ENCODE assay signal across 8 mouse cellular contexts in genomic region chr2:174329663-174330615, GRCm38 (mm10). TPM values are rescaled to one million over a fixed set of nuclear protein-coding genes. Genes with fewer than 3 reads are reported as not detected.
DNase-seq lines count a peak whose midpoint lies in the region; ATAC-seq and TF ChIP-seq lines count a peak whose summit lies in the region.

No protein-coding gene starts in this region.

- H3K9me3 ChIP-seq in E14TG2a.4 (ENCODE audit: low read length) = no peaks in the 10 kb centered on the region
- peaks cover 4% of the 10 kb centered on the region for H3K9me3 ChIP-seq in forebrain, embryonic 13.5 days (replicated peaks)
- H3K9me3 ChIP-seq in lung, embryonic 16.5 days (ENCODE audit: control insufficient read depth, low read length) = peaks cover 7% of the 10 kb centered on the region; the same call in 1 of the 2 replicates

- peak overlapping the region; percentile 94 for H3K9ac ChIP-seq in forebrain, embryonic 13.5 days
- peak overlapping the region; percentile 100 for H3K9ac ChIP-seq in lung, embryonic 16.5 days (ENCODE audit: low read length)

- intact Hi-C loops in heart, postnatal 14 days (cut with DNase I) = loop anchor here (2.0 to 5.0 kb wide), 3 partner anchors 15 to 132 kb away; partner anchors contain the start of genes Atp5e and Nelfcd

- H3K27ac ChIP-seq in forebrain, embryonic 13.5 days = peak overlapping the region; percentile 97
- peak overlapping the region; percentile 96 for H3K27ac ChIP-seq in layer of hippocampus, adult 2 months
- H3K27ac ChIP-seq in lung, embryonic 16.5 days (ENCODE audit: low read length) = peak overlapping the region; percentile 100

- H3K27me3 ChIP-seq in E14TG2a.4 (ENCODE audit: insufficient read depth, low read length) = peaks cover 44% of the 10 kb centered on the region
- no peaks in the 10 kb centered on the region for H3K27me3 ChIP-seq in forebrain, embryonic 13.5 days
- H3K27me3 ChIP-seq in lung, embryonic 16.5 days (ENCODE audit: control insufficient read depth, insufficient read depth, low read depth, low read length) = no peaks in the 10 kb centered on the region

- peak overlapping the region; percentile 86 for H3K4me3 ChIP-seq in E14TG2a.4 (replicated peaks; ENCODE audit: low read length)
- H3K4me3 ChIP-seq in forebrain, embryonic 13.5 days = peak overlapping the region; percentile 97
- peak overlapping the region; percentile 86 for H3K4me3 ChIP-seq in layer of hippocampus, adult 2 months
- peak overlapping the region; percentile 95 for H3K4me3 ChIP-seq in lung, embryonic 16.5 days (ENCODE audit: low read length)

- WGBS in forebrain, embryonic 13.5 days = 0% methylated on average over 52 of the region's 131 CpGs
- WGBS in lung, embryonic 16.5 days = under 1% methylated on average over 40 of the region's 131 CpGs

- H3K4me2 ChIP-seq in forebrain, embryonic 13.5 days = peak overlapping the region; percentile 63
- peak overlapping the region; percentile 68 for H3K4me2 ChIP-seq in lung, embryonic 16.5 days (ENCODE audit: low read depth, low read length)

- H3K36me3 ChIP-seq in E14TG2a.4 (ENCODE audit: insufficient read depth, low read length) = peaks cover 3% of the 10 kb centered on the region; the same call in 1 of the 2 replicates
- H3K36me3 ChIP-seq in forebrain, embryonic 13.5 days (ENCODE audit: poor library complexity, severe bottlenecking) = no peaks in the 10 kb centered on the region
- peaks cover 2% of the 10 kb centered on the region; the same call in 1 of the 2 replicates for H3K36me3 ChIP-seq in lung, embryonic 16.5 days (ENCODE audit: control insufficient read depth, insufficient read depth, low read length)

- ATAC-seq in forebrain, embryonic 13.5 days = peak; percentile 78
- peak; percentile 87 for ATAC-seq in lung, embryonic 16.5 days (ENCODE audit: low read depth)

- TF ChIP-seq CTCF in E14TG2a.4 (conservative IDR thresholded peaks at IDR 0.05; ENCODE audit: low read length) = no peak
- peak; percentile 41 for TF ChIP-seq CTCF in layer of hippocampus, adult 2 months (conservative IDR thresholded peaks at IDR 0.05)

- peaks cover 53% of the 10 kb centered on the region for H3K4me1 ChIP-seq in E14TG2a.4 (replicated peaks; ENCODE audit: low read depth, low read length)
- peaks cover 50% of the 10 kb centered on the region for H3K4me1 ChIP-seq in forebrain, embryonic 13.5 days
- peaks cover 33% of the 10 kb centered on the region for H3K4me1 ChIP-seq in lung, embryonic 16.5 days (replicated peaks; ENCODE audit: control insufficient read depth, insufficient read depth, low read length)

- DNase-seq in cerebellum, adult 11 months = peak; percentile 71
- peak; percentile 88 to 92 for DNase-seq in heart, postnatal 14 days
- DNase-seq in layer of hippocampus, adult 2 months (ENCODE audit: low spot score in 2 of 2) = peak; percentile 53 to 70
- DNase-seq in retina, adult 2 months (ENCODE audit: low read depth, low spot score) = peak; percentile 29
- DNase-seq in thymus, postnatal 25 days = peak; percentile 77

RNA-seq across cellular contexts. Expression of gene Gm20721, which starts 16.6 kb away (rescaled TPM):
- polyA plus RNA-seq in forebrain, embryonic 13.5 days (2015; fragmentation: Nextera tagmentation; extraction: Ambion mirVana) = 9.4 TPM in 2 replicates
- 1 to 10 TPM; 1.7 to 1.8 TPM for total RNA-seq in heart, postnatal 14 days (2021)
- 1 to 10 TPM; 2.0 to 3.5 TPM for total RNA-seq in layer of hippocampus, adult 2 months (2021)
- polyA plus RNA-seq in lung, embryonic 16.5 days (2015; fragmentation: Nextera tagmentation; extraction: Ambion mirVana) = 16.9 and 55.8 TPM in 2 replicates

RNA-seq across cellular contexts. Expression of gene Gnas, which starts 45.8 kb away (rescaled TPM):
- 976 and 1,086 TPM in 2 replicates for polyA plus RNA-seq in forebrain, embryonic 13.5 days (2015; fragmentation: Nextera tagmentation; extraction: Ambion mirVana)
- total RNA-seq in heart, postnatal 14 days (2021) = 1,000 to 10,000 TPM; 1,353 to 1,383 TPM
- 1,000 to 10,000 TPM; 1,674 to 1,781 TPM for total RNA-seq in layer of hippocampus, adult 2 months (2021)
- 1,083 and 1,573 TPM in 2 replicates for polyA plus RNA-seq in lung, embryonic 16.5 days (2015; fragmentation: Nextera tagmentation; extraction: Ambion mirVana)

Comparison
In these comparisons a context has a peak if more than half of its experiments do, and no peak if none do; other contexts are left out.
1. Peak in every context shown above with its lines: DNase-seq, ATAC-seq, H3K4me3 ChIP-seq and H3K27ac ChIP-seq.
2. DNase-seq: peak in every context shown above with its lines; median percentile 90 in heart, postnatal 14 days; 77 in thymus, postnatal 25 days; 71 in cerebellum, adult 11 months; 62 in layer of hippocampus, adult 2 months; 29 in retina, adult 2 months.